ENCODE assay signal across 19 mouse cellular contexts in the genomic region with DNA sequence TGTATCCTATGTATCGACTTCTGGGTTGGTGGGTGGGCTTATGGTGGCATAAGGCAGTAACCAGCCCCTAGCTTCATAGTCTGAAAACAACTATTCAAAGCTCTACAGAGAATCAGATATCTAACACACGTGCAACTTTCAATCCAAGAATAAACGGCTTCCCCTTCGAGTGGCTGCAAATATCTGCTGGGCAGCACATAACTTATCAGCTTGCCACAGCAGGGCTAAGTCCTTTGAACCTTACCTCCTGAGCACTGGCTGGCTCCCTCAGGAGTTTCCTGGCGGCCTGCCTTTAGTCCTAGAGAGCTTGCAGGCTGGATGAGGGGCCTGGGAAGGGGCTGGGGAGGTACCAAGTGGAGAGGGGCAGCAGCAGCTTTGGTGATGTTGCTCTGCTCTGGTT. TPM values are rescaled to one million over a fixed set of nuclear protein-coding genes. Genes with fewer than 3 reads are reported as not detected.
DNase-seq lines count a peak whose midpoint lies in the region; ATAC-seq and TF ChIP-seq lines count a peak whose summit lies in the region.
"Had no signal": no experiment of that assay in that cellular context is flagged by ENCODE, and none has a peak within 500 bp of the region (broad histone marks: within the 10 kb centered on the region; RNA-seq: fewer than 3 reads in every experiment).

No protein-coding gene starts in this region.

- H3K4me3 ChIP-seq in heart, embryonic 11.5 days (ENCODE audit: low read depth, low read length) = no peak overlapping the region
- H3K4me3 ChIP-seq in limb, embryonic 14.5 days (replicated peaks; ENCODE audit: low read length) = no peak overlapping the region
- no peak overlapping the region for H3K4me3 ChIP-seq in limb, embryonic 10.5 days
- H3K4me3 ChIP-seq in stomach, postnatal 0 days (ENCODE audit: low read depth, low read length) = no peak overlapping the region
- H3K4me3 ChIP-seq in cerebellum, adult 2 months (replicated peaks; ENCODE audit: insufficient read depth, low read depth, low read length) = no peak overlapping the region
- H3K4me3 ChIP-seq: neural tube, embryonic 13.5 days had no signal

- no peaks in the 10 kb centered on the region for H3K27me3 ChIP-seq in heart, embryonic 11.5 days (ENCODE audit: control insufficient read depth, insufficient read depth, low read length)
- no peaks in the 10 kb centered on the region for H3K27me3 ChIP-seq in limb, embryonic 14.5 days (ENCODE audit: control insufficient read depth, insufficient read depth, low read length)
- no peaks in the 10 kb centered on the region for H3K27me3 ChIP-seq in limb, embryonic 10.5 days (ENCODE audit: low read depth, poor library complexity, severe bottlenecking)
- H3K27me3 ChIP-seq in stomach, postnatal 0 days (ENCODE audit: control insufficient read depth, insufficient read depth, low read length) = no peaks in the 10 kb centered on the region
- no peaks in the 10 kb centered on the region for H3K27me3 ChIP-seq in cerebellum, adult 2 months (ENCODE audit: control insufficient read depth, insufficient read depth, low read length)
- H3K27me3 ChIP-seq: CH12.LX; neural tube, embryonic 13.5 days had no signal

- no peaks in the 10 kb centered on the region for H3K4me1 ChIP-seq in heart, embryonic 11.5 days (ENCODE audit: control insufficient read depth, insufficient read depth, low read length)
- H3K4me1 ChIP-seq in limb, embryonic 14.5 days (ENCODE audit: control insufficient read depth, insufficient read depth, low read length) = no peaks in the 10 kb centered on the region
- H3K4me1 ChIP-seq in limb, embryonic 10.5 days = no peaks in the 10 kb centered on the region
- no peaks in the 10 kb centered on the region for H3K4me1 ChIP-seq in stomach, postnatal 0 days (replicated peaks; ENCODE audit: control insufficient read depth, insufficient read depth)
- no peaks in the 10 kb centered on the region for H3K4me1 ChIP-seq in cerebellum, adult 2 months (ENCODE audit: control insufficient read depth, insufficient read depth, low read length)
- H3K4me1 ChIP-seq: neural tube, embryonic 13.5 days had no signal

- no peak for TF ChIP-seq EP300 in stomach, postnatal 0 days (optimal IDR thresholded peaks at IDR 0.05)

- no peak for DNase-seq in heart, postnatal 25 days (ENCODE audit: low spot score)
- DNase-seq in limb, embryonic 14.5 days (ENCODE audit: low spot score) = peak; percentile 15
- no peak for DNase-seq in limb, embryonic 10.5 days (ENCODE audit: low spot score)
- DNase-seq in heart, postnatal 4 days = peak; percentile 29
- DNase-seq in stomach, postnatal 0 days (ENCODE audit: low spot score) = no peak
- DNase-seq in cerebellum, adult 2 months = no peak
- DNase-seq: adrenal gland, postnatal 14 days; cerebellum, postnatal 10 days; embryo, embryonic 11 days; gastrocnemius, postnatal 25 days; lung, postnatal 10 days; spleen, adult 18-20 months; thymus, postnatal 14 days had no signal

- no peak overlapping the region for H3K4me2 ChIP-seq in heart, embryonic 11.5 days
- H3K4me2 ChIP-seq in limb, embryonic 14.5 days (replicated peaks; ENCODE audit: low read depth, low read length, severe bottlenecking) = no peak overlapping the region
- no peak overlapping the region for H3K4me2 ChIP-seq in stomach, postnatal 0 days (replicated peaks; ENCODE audit: low read depth)
- H3K4me2 ChIP-seq: hindbrain, embryonic 14.5 days; neural tube, embryonic 13.5 days had no signal

- TF ChIP-seq CTCF in stomach, postnatal 0 days (IDR thresholded peaks at IDR 0.05; ENCODE audit: low read depth) = no peak
- no peak for TF ChIP-seq CTCF in cerebellum, adult 2 months (IDR thresholded peaks at IDR 0.05; ENCODE audit: borderline replicate concordance, insufficient read depth, low read depth, low read length)

- TF ChIP-seq POLR2A in limb, embryonic 14.5 days (IDR thresholded peaks at IDR 0.05; ENCODE audit: borderline replicate concordance, extremely low read depth, insufficient read depth, insufficient read length) = no peak
- no peak for TF ChIP-seq POLR2A in cerebellum, adult 2 months (IDR thresholded peaks at IDR 0.05; ENCODE audit: borderline replicate concordance, insufficient read depth, low read length)

- H3K36me3 ChIP-seq in heart, embryonic 11.5 days (ENCODE audit: control insufficient read depth, insufficient read depth, low read length) = peaks cover 30% of the 10 kb centered on the region
- H3K36me3 ChIP-seq in limb, embryonic 14.5 days (ENCODE audit: control insufficient read depth, insufficient read depth, low read length) = peaks cover 73% of the 10 kb centered on the region
- H3K36me3 ChIP-seq in limb, embryonic 10.5 days = peaks cover 98% of the 10 kb centered on the region
- H3K36me3 ChIP-seq in stomach, postnatal 0 days (ENCODE audit: control insufficient read depth, insufficient read depth, low read length) = peaks cover 14% of the 10 kb centered on the region; the same call in 1 of the 2 replicates

- no peak for ATAC-seq in heart, embryonic 11.5 days (replicated peaks; ENCODE audit: insufficient number of reproducible peaks, low FRiP score, low TSS enrichment)
- ATAC-seq in limb, embryonic 14.5 days (ENCODE audit: low FRiP score, low read depth) = no peak
- ATAC-seq in stomach, postnatal 0 days (ENCODE audit: low FRiP score, low TSS enrichment) = no peak
- ATAC-seq: forebrain, embryonic 14.5 days; intestine, embryonic 16.5 days had no signal

- H3K9me3 ChIP-seq in heart, embryonic 11.5 days (replicated peaks; ENCODE audit: control insufficient read depth, low read length) = no peaks in the 10 kb centered on the region
- H3K9me3 ChIP-seq in limb, embryonic 14.5 days (ENCODE audit: control insufficient read depth, low read length) = no peaks in the 10 kb centered on the region
- H3K9me3 ChIP-seq in limb, embryonic 10.5 days (replicated peaks) = no peaks in the 10 kb centered on the region
- no peaks in the 10 kb centered on the region for H3K9me3 ChIP-seq in stomach, postnatal 0 days (ENCODE audit: control insufficient read depth, low read length)
- H3K9me3 ChIP-seq: neural tube, embryonic 13.5 days had no signal

- intact Hi-C loops in heart, postnatal 25 days (cut with DNase I) = loop anchor here (10.0 kb wide), 1 partner anchor 854 kb away; no protein-coding TSS in a partner anchor

- 54% methylated on average over 5 of the region's 5 CpGs for WGBS in heart, embryonic 11.5 days (ENCODE audit: insufficient replicate concordance)
- WGBS in limb, embryonic 14.5 days = 69% methylated on average over 5 of the region's 5 CpGs
- 84% methylated on average over 5 of the region's 5 CpGs for WGBS in limb, embryonic 10.5 days
- WGBS in stomach, postnatal 0 days = 64% methylated on average over 5 of the region's 5 CpGs
- 82% methylated on average over 5 of the region's 5 CpGs for WGBS in cerebellum, adult 2 months

- H3K9ac ChIP-seq in heart, embryonic 11.5 days (ENCODE audit: low read depth, low read length) = 0 out of 2 replicates have a peak overlapping the region, but pooled peaks have one; percentile 36
- no peak overlapping the region; the same call in 1 of the 2 replicates for H3K9ac ChIP-seq in limb, embryonic 14.5 days (ENCODE audit: low read depth, low read length, severe bottlenecking)
- H3K9ac ChIP-seq in stomach, postnatal 0 days (ENCODE audit: low read length) = no peak overlapping the region
- H3K9ac ChIP-seq: hindbrain, embryonic 14.5 days; neural tube, embryonic 13.5 days had no signal

- H3K27ac ChIP-seq in heart, embryonic 11.5 days (ENCODE audit: low read depth, low read length) = peak overlapping the region; percentile 57
- no peak overlapping the region for H3K27ac ChIP-seq in limb, embryonic 14.5 days (replicated peaks; ENCODE audit: low read depth, low read length)
- no peak overlapping the region for H3K27ac ChIP-seq in limb, embryonic 10.5 days
- H3K27ac ChIP-seq in stomach, postnatal 0 days (replicated peaks) = peak overlapping the region; percentile 40; the same call in 1 of the 2 replicates
- no peak overlapping the region for H3K27ac ChIP-seq in cerebellum, adult 2 months (ENCODE audit: insufficient read depth, low read length)
- H3K27ac ChIP-seq: hindbrain, embryonic 14.5 days; neural tube, embryonic 13.5 days had no signal

RNA-seq across cellular contexts. Expression of gene Ttf2, which starts 8.5 kb away (rescaled TPM):
- 12.9 and 15.8 TPM in 2 replicates for polyA plus RNA-seq in heart, embryonic 11.5 days (2014; fragmentation: Nextera tagmentation; extraction: Ambion mirVana)
- total RNA-seq in heart, postnatal 25 days (2021) = 1 to 10 TPM; 2.1 to 2.5 TPM
- polyA plus RNA-seq in limb, embryonic 14.5 days (2012; rRNA removed) = 13.9 and 14.0 TPM in 2 replicates
- polyA plus RNA-seq in limb, embryonic 14.5 days (2014; fragmentation: Nextera tagmentation; extraction: Ambion mirVana) = 14.0 and 17.9 TPM in 2 replicates
- polyA plus RNA-seq in limb, embryonic 10.5 days (2016; fragmentation: Nextera tagmentation; extraction: Ambion mirVana) = 30.1 and 32.7 TPM in 2 replicates
- 10 to 100 TPM in 1 of 2 experiments, 1 to 10 TPM in 1; 9.6 to 11.1 TPM for total RNA-seq in heart, postnatal 4 days (2021)
- polyA plus RNA-seq in stomach, postnatal 0 days (2015; fragmentation: Nextera tagmentation; extraction: Ambion mirVana) = 3.6 and 4.1 TPM in 2 replicates
- polyA plus RNA-seq in cerebellum, adult 2 months (2012; rRNA removed) = 2.2 TPM in 2 replicates

RNA-seq across cellular contexts. Expression of gene Trim45, which starts 39.0 kb away (rescaled TPM):
- polyA plus RNA-seq in heart, embryonic 11.5 days (2014; fragmentation: Nextera tagmentation; extraction: Ambion mirVana) = 2.5 and 3.9 TPM in 2 replicates
- 10 to 100 TPM in 1 of 2 experiments, 1 to 10 TPM in 1; 9.7 to 10.2 TPM for total RNA-seq in heart, postnatal 25 days (2021)
- 11.6 and 12.8 TPM in 2 replicates for polyA plus RNA-seq in limb, embryonic 14.5 days (2012; rRNA removed)
- 4.3 and 5.5 TPM in 2 replicates for polyA plus RNA-seq in limb, embryonic 14.5 days (2014; fragmentation: Nextera tagmentation; extraction: Ambion mirVana)
- polyA plus RNA-seq in limb, embryonic 10.5 days (2016; fragmentation: Nextera tagmentation; extraction: Ambion mirVana) = 5.6 and 6.7 TPM in 2 replicates
- total RNA-seq in heart, postnatal 4 days (2021) = 10 to 100 TPM; 10.3 TPM
- polyA plus RNA-seq in stomach, postnatal 0 days (2015; fragmentation: Nextera tagmentation; extraction: Ambion mirVana) = 2.6 and 2.8 TPM in 2 replicates
- polyA plus RNA-seq in cerebellum, adult 2 months (2012; rRNA removed) = 7.0 and 7.6 TPM in 2 replicates

Comparison
In these comparisons a context has a peak if more than half of its experiments do, and no peak if none do; other contexts are left out.
1. DNase-seq: peak in limb, embryonic 14.5 days (single experiment) and heart, postnatal 4 days (single experiment); none in heart, postnatal 25 days (single experiment), limb, embryonic 10.5 days (single experiment), stomach, postnatal 0 days (single experiment) and cerebellum, adult 2 months (0 of 2).
2. H3K27ac ChIP-seq: peak in heart, embryonic 11.5 days (single experiment) and stomach, postnatal 0 days (single experiment); none in limb, embryonic 14.5 days (single experiment), limb, embryonic 10.5 days (single experiment) and cerebellum, adult 2 months (single experiment).